Mouse (Mus musculus): ENCODE data around the gene Avil.
"Not testable (repeated sequence)": the region's sequence is repeated elsewhere in the genome, so short reads cannot be mapped to it uniquely, and the experiment has no call there.

The Avil gene

GRCm38 (mm10) chr10:127061513-127061912 is 61.0 kb downstream of the Avil start:
- DNase-seq, result no peak

DNA sequence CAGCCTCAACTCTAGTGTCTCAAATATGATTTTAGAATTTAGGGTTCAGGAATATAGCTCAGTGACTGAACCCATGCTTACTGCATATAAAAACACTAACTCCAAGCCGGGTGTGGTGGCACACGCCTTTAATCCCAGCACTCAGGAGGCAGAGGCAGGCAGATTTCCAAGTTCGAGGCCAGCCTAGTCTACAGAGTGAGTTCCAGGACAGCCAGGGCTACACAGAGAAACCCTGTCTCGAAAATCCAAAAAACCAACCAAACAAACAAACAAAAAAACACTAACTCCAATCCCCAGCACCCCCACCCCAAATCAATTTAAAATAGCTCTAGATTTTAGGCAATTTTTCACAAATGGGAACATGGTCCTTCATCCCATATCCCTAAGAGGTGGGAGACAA is 61.6 kb downstream of the Avil start:
- not testable (repeated sequence) for DNase-seq

DNA sequence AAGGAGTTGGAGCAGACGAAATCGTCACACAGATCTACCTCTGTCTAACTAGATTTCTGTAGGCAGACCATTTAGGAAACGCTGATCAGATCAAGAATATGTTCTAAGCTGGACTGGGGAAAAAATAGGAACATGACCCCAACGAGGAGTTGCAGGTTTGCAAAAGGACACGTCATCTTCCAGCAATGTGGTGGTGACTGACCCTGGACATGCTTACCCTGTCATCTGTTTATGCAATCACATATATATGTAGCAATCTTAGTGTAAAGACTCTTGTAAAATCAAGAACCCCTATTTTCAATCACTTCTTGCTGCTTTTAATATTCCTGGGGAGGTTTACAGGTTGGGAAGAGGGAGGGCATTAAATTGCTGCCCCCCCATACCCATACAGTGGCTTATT is 62.0 kb downstream of the Avil start:
- DNase-seq, result no peak

GRCm38 (mm10) chr10:127063239-127063872 is 62.8 kb downstream of the Avil start, which contains the start of gene Cdk4:
Cdk4 (plus strand) TSS chr10:127063534.
- peak; percentile 94 to 96 for DNase-seq

DNA sequence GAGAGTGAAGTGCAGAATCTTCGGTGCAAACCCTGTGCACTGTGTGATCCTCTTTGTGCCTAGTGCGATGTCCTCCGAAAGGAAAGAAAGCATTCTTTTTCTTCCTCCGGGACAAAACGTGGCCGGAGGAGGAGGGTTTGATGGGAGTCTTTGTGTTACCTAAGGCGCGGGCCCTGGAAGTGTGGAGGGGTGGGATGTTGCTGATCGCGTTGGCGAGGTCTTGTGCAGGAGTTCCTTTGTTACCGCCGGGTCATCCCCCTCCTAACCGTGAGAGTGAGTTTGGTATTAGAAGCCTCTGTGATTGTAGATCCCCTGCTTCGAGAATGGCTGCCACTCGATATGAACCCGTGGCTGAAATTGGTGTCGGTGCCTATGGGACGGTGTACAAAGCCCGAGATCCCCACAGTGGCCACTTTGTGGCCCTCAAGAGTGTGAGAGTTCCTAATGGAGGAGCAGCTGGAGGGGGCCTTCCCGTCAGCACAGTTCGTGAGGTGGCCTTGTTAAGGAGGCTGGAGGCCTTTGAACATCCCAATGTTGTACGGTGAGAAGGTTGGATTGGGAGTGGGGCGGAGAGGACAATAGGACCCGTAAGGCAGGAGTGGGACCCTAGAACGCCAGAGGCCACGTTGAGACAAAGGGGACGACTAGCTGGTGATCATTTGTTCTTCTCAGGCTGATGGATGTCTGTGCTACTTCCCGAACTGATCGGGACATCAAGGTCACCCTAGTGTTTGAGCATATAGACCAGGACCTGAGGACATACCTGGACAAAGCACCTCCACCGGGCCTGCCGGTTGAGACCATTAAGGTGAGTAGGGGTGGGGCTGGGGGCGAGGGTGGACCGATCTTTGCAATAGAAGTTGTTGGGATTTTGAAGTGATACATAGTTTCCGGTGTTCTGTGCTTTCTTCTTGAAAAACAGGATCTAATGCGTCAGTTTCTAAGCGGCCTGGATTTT is 63.7 kb downstream of the Avil start:
- DNase-seq, result no peak

GRCm38 (mm10) chr10:127065981-127066380 is 65.5 kb downstream of the Avil start:
- no peak for DNase-seq

DNA sequence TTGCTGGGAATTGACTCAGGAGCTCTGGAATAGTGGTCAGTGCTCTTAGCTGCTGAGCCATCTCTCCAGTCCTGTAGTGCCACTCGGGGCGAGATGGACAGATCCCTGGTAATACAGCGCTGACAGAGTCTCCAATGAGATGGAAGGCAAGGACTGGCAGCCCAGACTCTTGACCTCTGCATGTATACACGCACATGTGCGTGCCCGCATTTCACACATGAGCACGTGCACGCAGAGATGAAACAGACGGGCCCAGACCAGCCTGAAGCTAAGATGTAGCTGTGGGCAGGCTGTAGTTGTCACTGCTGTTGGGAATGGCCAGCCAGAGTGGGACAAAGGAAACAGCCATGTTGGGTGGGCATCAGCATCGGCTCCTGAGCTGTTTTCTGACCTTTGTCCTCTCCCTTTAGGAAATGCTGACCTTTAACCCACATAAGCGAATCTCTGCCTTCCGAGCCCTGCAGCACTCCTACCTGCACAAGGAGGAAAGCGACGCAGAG is 66.1 kb downstream of the Avil start:
- no peak for DNase-seq

DNA sequence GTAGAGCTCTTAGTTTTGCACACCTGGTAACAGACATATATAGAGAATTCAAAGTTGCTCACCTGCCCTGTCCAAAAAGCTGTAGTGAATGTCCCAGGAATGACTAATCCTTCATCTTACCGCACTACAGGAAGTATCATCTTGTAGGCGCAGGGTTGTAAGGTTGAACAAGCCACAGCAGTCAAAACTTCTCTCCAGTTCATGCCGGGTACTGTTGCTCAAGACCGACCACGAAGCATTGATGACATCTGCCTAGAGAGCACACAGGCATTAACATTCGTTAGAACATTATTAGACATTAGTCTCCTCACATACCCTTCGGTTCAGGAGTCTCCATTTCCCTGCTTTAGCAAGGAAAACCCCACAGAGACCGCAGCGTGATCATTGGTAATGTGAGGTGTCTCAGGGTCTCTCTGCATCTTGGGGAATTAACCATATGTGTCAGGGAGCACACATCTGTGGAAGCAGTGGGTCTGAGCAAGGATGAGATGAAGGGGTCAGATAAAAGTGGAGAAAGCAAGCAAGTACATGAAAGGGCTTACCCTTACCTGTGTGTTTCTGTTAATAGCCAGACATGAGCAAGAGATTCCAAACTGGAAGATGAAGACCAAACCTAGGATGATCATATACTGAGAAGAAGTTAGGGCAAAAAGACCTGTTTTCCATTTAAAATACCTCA is 68.0 kb downstream of the Avil start:
- DNase-seq, result no peak

GRCm38 (mm10) chr10:127069281-127070189 is 69.0 kb downstream of the Avil start:
- DNase-seq, result no peak

Data from thymus, adult 18-20 months (tissue).